Mouse (Mus musculus): ENCODE data around the gene Fgd3.

DNA sequence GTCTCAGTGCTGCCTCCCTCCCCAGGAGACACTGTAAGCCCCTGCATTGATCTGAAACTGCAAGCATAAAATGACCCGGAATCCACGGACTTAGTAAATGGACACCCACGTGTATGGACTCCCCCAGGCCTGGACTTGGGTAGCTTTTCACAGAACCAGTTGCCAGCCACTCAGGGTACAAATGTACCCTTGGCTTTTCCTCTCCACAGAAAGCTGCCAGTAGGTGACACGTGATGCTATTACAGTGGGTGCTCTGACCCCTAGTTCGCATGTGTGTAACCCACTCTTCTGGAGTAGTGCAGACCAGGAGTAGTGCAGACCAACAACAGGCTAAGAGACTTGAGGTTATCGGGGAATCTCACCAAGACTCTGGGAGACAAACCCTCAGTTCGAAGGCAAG is 2.2 kb downstream of the Fgd3 start:
- TF ChIP-seq CTCF (IDR thresholded peaks at IDR 0.05; ENCODE audit: extremely low read depth, insufficient read depth, insufficient read length, insufficient replicate concordance), result no peak
- no peak for TF ChIP-seq POLR2A (IDR thresholded peaks at IDR 0.05; ENCODE audit: low read depth, low read length)

All from spleen, adult 2 months (tissue).